Mouse (Mus musculus) MEL (cell line): Measurements from ENCODE around the gene Ppa1.

Experiments
- CTCF ChIP-seq, 3 experiments: IDR thresholded peaks in 2 of 3; conservative IDR thresholded peaks in 1 of 3; 2 replicates each; pipeline ENCODE4 v1.5.1; 2011 to 2012; ENCODE audit warnings: low read length in 3 of 3, low read depth in 2 of 3, mild to moderate bottlenecking in 2 of 3, improper control_type of control experiment in 1 of 3, inconsistent platforms in 1 of 3, mixed read lengths in 1 of 3, moderate library complexity in 1 of 3; ENCODE audit not compliant: control insufficient read depth in 1 of 3, insufficient read depth in 1 of 3, poor library complexity in 1 of 3, severe bottlenecking in 1 of 3
- ELF1 ChIP-seq: IDR thresholded peaks from 2 replicates; pipeline ENCODE4 v1.6.1; 2014; ENCODE audit warnings: low read depth, mild to moderate bottlenecking, inconsistent platforms, low read length, improper control_type of control experiment, moderate library complexity
- KAT2A ChIP-seq: conservative IDR thresholded peaks from 2 replicates; pipeline ENCODE4 v1.6.1; 2012; ENCODE audit warnings: low read depth, low read length, improper control_type of control experiment, inconsistent platforms
- POLR2A ChIP-seq, 2 experiments: IDR thresholded peaks; 2 replicates each; pipeline ENCODE4 v1.6.1; 2011 to 2012; ENCODE audit warnings: low read length in 2 of 2, mild to moderate bottlenecking in 2 of 2, control low read depth in 1 of 2, improper control_type of control experiment in 1 of 2, low read depth in 1 of 2, moderate library complexity in 1 of 2; ENCODE audit not compliant: control insufficient read depth in 1 of 2, insufficient read depth in 1 of 2, poor library complexity in 1 of 2
- SMC3 ChIP-seq: IDR thresholded peaks from 2 replicates; pipeline ENCODE4 v1.6.1; 2011; ENCODE audit warnings: low read depth, low read length, improper control_type of control experiment
- TCF12 ChIP-seq: IDR thresholded peaks from 2 replicates; pipeline ENCODE4 v1.6.1; 2014; ENCODE audit warnings: low read depth, mild to moderate bottlenecking, inconsistent platforms, low read length, improper control_type of control experiment, moderate library complexity
- ZKSCAN1 ChIP-seq: IDR thresholded peaks from 2 replicates; pipeline ENCODE4 v1.6.1; 2012; ENCODE audit warnings: low read depth, mild to moderate bottlenecking, inconsistent platforms, low read length, improper control_type of control experiment, moderate library complexity

GRCm38 (mm10) chr10:61670758-61671157, 22.4 kb downstream of the Ppa1 start:
- TF ChIP-seq CTCF (IDR thresholded peaks at IDR 0.05 in 2 of 3, conservative IDR thresholded peaks at IDR 0.05 in 1 of 3; ENCODE audit: control insufficient read depth in 1 of 3, insufficient read depth in 1 of 3, low read depth in 2 of 3, low read length in 3 of 3, poor library complexity in 1 of 3, severe bottlenecking in 1 of 3) (peak; percentile 19 to 55 (median 32); a peak in 5 of 6 replicates), ELF1 (no peak), POLR2A (IDR thresholded peaks at IDR 0.05; ENCODE audit: control insufficient read depth in 1 of 2, insufficient read depth in 1 of 2, low read depth in 1 of 2, low read length in 2 of 2, poor library complexity in 1 of 2) (no peak), KAT2A (no peak), TCF12 (no peak), ZKSCAN1 (no peak), SMC3 (peak; percentile 30; the same call in 1 of the 2 replicates)
